Mouse (Mus musculus): Measurements from ENCODE around the gene Zfand6.

Zfand6 gene

GRCm38 (mm10) chr7:84673103-84673502 lies 16.7 kb downstream of the Zfand6 start:
- no peaks in the 10 kb centered on the region for H3K27me3 ChIP-seq (ENCODE audit: insufficient read depth, low read length)
- TF ChIP-seq POU5F1 (IDR thresholded peaks at IDR 0.05; ENCODE audit: borderline replicate concordance, low read length) (no peak), NANOG (IDR thresholded peaks at IDR 0.05; ENCODE audit: borderline replicate concordance, low read length) (no peak), CTCF (conservative IDR thresholded peaks at IDR 0.05; ENCODE audit: low read length) (no peak)

GRCm38 (mm10) chr7:84669554-84670152 lies 20.1 kb downstream of the Zfand6 start:
- Histone ChIP-seq H3K27me3 (ENCODE audit: insufficient read depth, low read length) (no peaks in the 10 kb centered on the region), H3K36me3 (ENCODE audit: insufficient read depth, low read length) (no peaks in the 10 kb centered on the region), H3K4me3 (replicated peaks; ENCODE audit: low read length) (no peak overlapping the region), H3K4me1 (replicated peaks; ENCODE audit: low read depth, low read length) (peaks cover 30% of the 10 kb centered on the region), H3K9me3 (ENCODE audit: low read length) (no peaks in the 10 kb centered on the region)
- TF ChIP-seq NANOG (IDR thresholded peaks at IDR 0.05; ENCODE audit: borderline replicate concordance, low read length) (peak; percentile 56; the same call in 1 of the 2 replicates), CTCF (conservative IDR thresholded peaks at IDR 0.05; ENCODE audit: low read length) (no peak), POU5F1 (IDR thresholded peaks at IDR 0.05; ENCODE audit: borderline replicate concordance, low read length) (no peak)

More at GRCm38 (mm10) chr7:84673103-84673502, 16.7 kb downstream of the Zfand6 start:
- Histone ChIP-seq H3K36me3 (ENCODE audit: insufficient read depth, low read length) (no peaks in the 10 kb centered on the region), H3K4me1 (replicated peaks; ENCODE audit: low read depth, low read length) (peaks cover 30% of the 10 kb centered on the region), H3K4me3 (replicated peaks; ENCODE audit: low read length) (no peak overlapping the region), H3K9me3 (ENCODE audit: low read length) (no peaks in the 10 kb centered on the region)

- Histone ChIP-seq H3K27me3 (ENCODE audit: insufficient read depth, low read length) (no peaks in the 10 kb centered on the region), H3K36me3 (ENCODE audit: insufficient read depth, low read length) (no peaks in the 10 kb centered on the region), H3K4me1 (replicated peaks; ENCODE audit: low read depth, low read length) (peaks cover 27% of the 10 kb centered on the region), H3K9me3 (ENCODE audit: low read length) (no peaks in the 10 kb centered on the region), H3K4me3 (replicated peaks; ENCODE audit: low read length) (no peak overlapping the region)
- TF ChIP-seq POU5F1 (IDR thresholded peaks at IDR 0.05; ENCODE audit: borderline replicate concordance, low read length), result no peak
- no peak for TF ChIP-seq NANOG (IDR thresholded peaks at IDR 0.05; ENCODE audit: borderline replicate concordance, low read length)
- TF ChIP-seq CTCF (conservative IDR thresholded peaks at IDR 0.05; ENCODE audit: low read length), result no peak
Observed at GRCm38 (mm10) chr7:84667946-84668345, 21.8 kb downstream of the Zfand6 start.

GRCm38 (mm10) chr7:84652740-84653139 lies 37.0 kb downstream of the Zfand6 start:
- no peaks in the 10 kb centered on the region; the same call in 1 of the 2 replicates for H3K36me3 ChIP-seq (ENCODE audit: insufficient read depth, low read length)
- TF ChIP-seq POU5F1 (IDR thresholded peaks at IDR 0.05; ENCODE audit: borderline replicate concordance, low read length) (no peak), NANOG (IDR thresholded peaks at IDR 0.05; ENCODE audit: borderline replicate concordance, low read length) (no peak), CTCF (conservative IDR thresholded peaks at IDR 0.05; ENCODE audit: low read length) (no peak)
- H3K27me3 ChIP-seq (ENCODE audit: insufficient read depth, low read length), result no peaks in the 10 kb centered on the region
- H3K4me3 ChIP-seq (replicated peaks; ENCODE audit: low read length), result no peak overlapping the region
- no peaks in the 10 kb centered on the region for H3K9me3 ChIP-seq (ENCODE audit: low read length)
- peaks cover 18% of the 10 kb centered on the region for H3K4me1 ChIP-seq (replicated peaks; ENCODE audit: low read depth, low read length)

GRCm38 (mm10) chr7:84651987-84652321 lies 37.8 kb downstream of the Zfand6 start:
- H3K9me3 ChIP-seq (ENCODE audit: low read length), result no peaks in the 10 kb centered on the region
- peaks cover 18% of the 10 kb centered on the region for H3K4me1 ChIP-seq (replicated peaks; ENCODE audit: low read depth, low read length)
- no peak overlapping the region for H3K4me3 ChIP-seq (replicated peaks; ENCODE audit: low read length)
- H3K36me3 ChIP-seq (ENCODE audit: insufficient read depth, low read length), result no peaks in the 10 kb centered on the region
- TF ChIP-seq CTCF (conservative IDR thresholded peaks at IDR 0.05; ENCODE audit: low read length) (no peak), POU5F1 (IDR thresholded peaks at IDR 0.05; ENCODE audit: borderline replicate concordance, low read length) (no peak), NANOG (IDR thresholded peaks at IDR 0.05; ENCODE audit: borderline replicate concordance, low read length) (no peak)
- H3K27me3 ChIP-seq (ENCODE audit: insufficient read depth, low read length), result no peaks in the 10 kb centered on the region

- TF ChIP-seq POU5F1 (IDR thresholded peaks at IDR 0.05; ENCODE audit: borderline replicate concordance, low read length) (no peak), CTCF (conservative IDR thresholded peaks at IDR 0.05; ENCODE audit: low read length) (no peak), NANOG (IDR thresholded peaks at IDR 0.05; ENCODE audit: borderline replicate concordance, low read length) (no peak)
- Histone ChIP-seq H3K9me3 (ENCODE audit: low read length) (no peaks in the 10 kb centered on the region), H3K36me3 (ENCODE audit: insufficient read depth, low read length) (no peaks in the 10 kb centered on the region)
Observed at GRCm38 (mm10) chr7:84651303-84651986, 38.3 kb downstream of the Zfand6 start.

GRCm38 (mm10) chr7:84649016-84649415 lies 40.7 kb downstream of the Zfand6 start:
- no peak for TF ChIP-seq POU5F1 (IDR thresholded peaks at IDR 0.05; ENCODE audit: borderline replicate concordance, low read length)
- no peak for TF ChIP-seq NANOG (IDR thresholded peaks at IDR 0.05; ENCODE audit: borderline replicate concordance, low read length)
- no peak for TF ChIP-seq CTCF (conservative IDR thresholded peaks at IDR 0.05; ENCODE audit: low read length)
- H3K27me3 ChIP-seq (ENCODE audit: insufficient read depth, low read length), result no peaks in the 10 kb centered on the region
- H3K36me3 ChIP-seq (ENCODE audit: insufficient read depth, low read length), result no peaks in the 10 kb centered on the region
- no peaks in the 10 kb centered on the region for H3K9me3 ChIP-seq (ENCODE audit: low read length)
- H3K4me3 ChIP-seq (replicated peaks; ENCODE audit: low read length), result no peak overlapping the region
- peaks cover 16% of the 10 kb centered on the region for H3K4me1 ChIP-seq (replicated peaks; ENCODE audit: low read depth, low read length)

More at GRCm38 (mm10) chr7:84651303-84651986, 38.3 kb downstream of the Zfand6 start:
- Histone ChIP-seq H3K4me3 (replicated peaks; ENCODE audit: low read length) (no peak overlapping the region), H3K4me1 (replicated peaks; ENCODE audit: low read depth, low read length) (peaks cover 18% of the 10 kb centered on the region), H3K27me3 (ENCODE audit: insufficient read depth, low read length) (no peaks in the 10 kb centered on the region)

GRCm38 (mm10) chr7:84646256-84646655 lies 43.5 kb downstream of the Zfand6 start:
- H3K9me3 ChIP-seq (ENCODE audit: low read length), result no peaks in the 10 kb centered on the region

More at GRCm38 (mm10) chr7:84646256-84646655, 43.5 kb downstream of the Zfand6 start:
- no peak for TF ChIP-seq CTCF (conservative IDR thresholded peaks at IDR 0.05; ENCODE audit: low read length)
- TF ChIP-seq NANOG (IDR thresholded peaks at IDR 0.05; ENCODE audit: borderline replicate concordance, low read length), result no peak
- TF ChIP-seq POU5F1 (IDR thresholded peaks at IDR 0.05; ENCODE audit: borderline replicate concordance, low read length), result no peak
- Histone ChIP-seq H3K4me3 (replicated peaks; ENCODE audit: low read length) (no peak overlapping the region), H3K27me3 (ENCODE audit: insufficient read depth, low read length) (no peaks in the 10 kb centered on the region), H3K4me1 (replicated peaks; ENCODE audit: low read depth, low read length) (peaks cover 12% of the 10 kb centered on the region), H3K36me3 (ENCODE audit: insufficient read depth, low read length) (no peaks in the 10 kb centered on the region)
